Mouse (Mus musculus) C2C12 (cell line): ENCODE measurements at regions not wholly inside any gene's neighbourhood (a gene's known extent, or its start where the extent isn't known, plus 50 kb on each side); places are given as distances from the start of the nearest gene placed in this dataset.

Experiments
- CEBPB ChIP-seq: IDR thresholded peaks from one replicate; pipeline ENCODE4 v1.6.1; 2011; ENCODE audit warnings: low read depth, mild to moderate bottlenecking, control low read depth, moderate library complexity
- CTCF ChIP-seq: IDR thresholded peaks from one replicate; pipeline ENCODE4 v1.5.1; 2011; ENCODE audit not compliant: control insufficient read depth, insufficient read depth, insufficient read length
- MYOG ChIP-seq: IDR thresholded peaks from one replicate; pipeline ENCODE4 v1.6.1; 2011; ENCODE audit not compliant: control insufficient read depth, insufficient read length; ENCODE audit errors: extremely low read depth
- USF1 ChIP-seq: IDR thresholded peaks from one replicate; pipeline ENCODE4 v1.6.1; 2011; ENCODE audit warnings: low read depth, mild to moderate bottlenecking, control low read depth, moderate library complexity

GRCm38 (mm10) chr15:38602187-38602870, 1177.0 kb downstream of the 4930447A16Rik start:
- TF ChIP-seq CTCF (no peak), USF1 (peak; percentile 64), CEBPB (peak; percentile 65), MYOG (no peak)
